Mouse (Mus musculus) MEL (cell line): ENCODE results near the gene Igfbp3.

ENCODE experiments used
- CHD1 ChIP-seq: IDR thresholded peaks from 2 replicates; pipeline ENCODE4 v1.6.1; 2012; ENCODE audit warnings: low read depth, mild to moderate bottlenecking, inconsistent platforms, low read length, improper control_type of control experiment
- CTCF ChIP-seq, 3 experiments: IDR thresholded peaks in 2 of 3; conservative IDR thresholded peaks in 1 of 3; 2 replicates each; pipeline ENCODE4 v1.5.1; 2011 to 2012; ENCODE audit warnings: low read length in 3 of 3, low read depth in 2 of 3, mild to moderate bottlenecking in 2 of 3, improper control_type of control experiment in 1 of 3, inconsistent platforms in 1 of 3, mixed read lengths in 1 of 3, moderate library complexity in 1 of 3; ENCODE audit not compliant: control insufficient read depth in 1 of 3, insufficient read depth in 1 of 3, poor library complexity in 1 of 3, severe bottlenecking in 1 of 3
- EP300 ChIP-seq, 2 experiments: IDR thresholded peaks; 2 replicates each; pipeline ENCODE4 v1.6.1; 2011; ENCODE audit warnings: improper control_type of control experiment in 2 of 2, low read length in 2 of 2, low read depth in 1 of 2, mild to moderate bottlenecking in 1 of 2
- GABPA ChIP-seq: IDR thresholded peaks from 2 replicates; pipeline ENCODE4 v1.6.1; 2012; ENCODE audit warnings: low read depth, mild to moderate bottlenecking, inconsistent platforms, low read length, improper control_type of control experiment, moderate library complexity
- HCFC1 ChIP-seq: IDR thresholded peaks from 2 replicates; pipeline ENCODE4 v1.6.1; 2012; ENCODE audit warnings: low read depth, mild to moderate bottlenecking, inconsistent platforms, low read length, improper control_type of control experiment, moderate library complexity
- MYB ChIP-seq: IDR thresholded peaks from 2 replicates; pipeline ENCODE4 v1.6.1; 2011; ENCODE audit warnings: mild to moderate bottlenecking, low read depth, low read length, improper control_type of control experiment
- NRF1 ChIP-seq: IDR thresholded peaks from 2 replicates; pipeline ENCODE4 v1.6.1; 2014; ENCODE audit warnings: low read depth, mild to moderate bottlenecking, inconsistent platforms, low read length, improper control_type of control experiment, moderate library complexity; ENCODE audit not compliant: poor library complexity, insufficient read depth, severe bottlenecking
- POLR2AphosphoS5 ChIP-seq: IDR thresholded peaks from 2 replicates; pipeline ENCODE4 v1.6.1; 2012; ENCODE audit warnings: low read depth, borderline replicate concordance, mild to moderate bottlenecking, inconsistent platforms, low read length, moderate library complexity, mixed read lengths
- TAL1 ChIP-seq: IDR thresholded peaks from 2 replicates; pipeline ENCODE4 v1.6.1; 2012; ENCODE audit warnings: mild to moderate bottlenecking, inconsistent platforms, low read length, moderate library complexity, mixed read lengths
- TCF12 ChIP-seq: IDR thresholded peaks from 2 replicates; pipeline ENCODE4 v1.6.1; 2014; ENCODE audit warnings: low read depth, mild to moderate bottlenecking, inconsistent platforms, low read length, improper control_type of control experiment, moderate library complexity

DNA sequence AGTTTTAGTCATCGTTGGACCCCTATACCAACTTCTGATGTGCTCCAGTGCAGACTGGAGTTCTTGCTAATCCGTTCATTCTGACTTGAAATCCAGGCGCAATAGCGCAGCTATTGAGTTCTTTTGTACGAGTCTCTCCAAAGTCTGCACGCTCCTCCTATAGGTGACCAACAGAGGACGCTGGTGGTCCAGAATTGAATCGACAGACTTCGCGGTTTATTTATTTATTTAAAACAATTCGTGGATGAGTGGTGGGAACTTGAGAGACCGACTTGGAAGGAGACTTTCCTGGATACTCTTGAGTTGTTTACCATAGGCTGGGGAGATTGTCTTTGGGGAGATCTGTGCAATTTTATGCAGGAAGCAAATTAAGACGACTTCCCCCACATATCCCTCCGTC, 1.0 kb upstream of the Igfbp3 start:
- TF ChIP-seq MYB (no peak), TAL1 (no peak), NRF1 (no peak), TCF12 (no peak), HCFC1 (no peak), POLR2AphosphoS5 (no peak), CTCF (IDR thresholded peaks at IDR 0.05 in 2 of 3, conservative IDR thresholded peaks at IDR 0.05 in 1 of 3; ENCODE audit: control insufficient read depth in 1 of 3, insufficient read depth in 1 of 3, low read depth in 2 of 3, low read length in 3 of 3, poor library complexity in 1 of 3, severe bottlenecking in 1 of 3) (no peak), GABPA (no peak), CHD1 (no peak), EP300 (IDR thresholded peaks at IDR 0.05; ENCODE audit: low read depth in 1 of 2, low read length in 2 of 2) (no peak)
